Mouse (Mus musculus): ENCODE measurements around the gene Ankrd23. TPM values are rescaled to one million over a fixed set of nuclear protein-coding genes. Genes with fewer than 3 reads are reported as not detected.

Gene Ankrd23
- polyA plus RNA-seq, 1 experiment from 2014 or later: 17.9 TPM

DNA sequence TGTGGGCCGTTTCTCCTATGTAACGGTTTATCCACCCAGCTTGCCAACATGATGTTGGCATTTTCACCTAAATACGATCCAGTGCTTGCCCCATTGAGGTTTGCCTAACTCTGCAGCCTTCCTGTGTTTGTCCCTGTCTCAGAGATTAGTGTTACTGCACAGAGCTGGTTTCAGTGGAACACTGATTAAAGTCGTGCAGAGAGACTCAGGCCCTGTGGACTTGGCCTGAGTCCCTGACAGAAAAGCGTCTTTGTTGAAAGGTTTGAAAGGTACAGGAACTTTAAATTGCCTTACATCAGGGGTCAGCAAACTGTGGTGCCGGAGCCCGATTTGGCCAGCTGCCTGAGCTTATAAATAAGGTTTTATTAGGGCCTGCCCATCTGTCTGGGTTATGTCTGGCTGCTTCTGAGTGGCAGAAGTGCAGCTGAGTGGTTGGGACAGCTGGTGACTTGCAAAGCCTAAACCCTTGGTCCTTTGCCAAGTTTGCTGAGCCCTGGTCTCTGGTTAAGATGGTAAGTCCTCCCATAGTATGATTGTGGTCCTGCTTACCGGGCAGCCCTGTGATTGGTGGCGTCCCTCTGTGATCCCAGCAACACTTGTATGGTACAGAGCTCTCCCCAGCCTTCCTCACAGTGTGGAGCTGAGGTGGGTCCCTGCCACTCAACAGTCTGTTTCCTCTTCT, 13.2 kb downstream of the Ankrd23 start:
- 60% methylated on average over 9 of the region's 9 CpGs for WGBS
- Histone ChIP-seq H3K4me1 (replicated peaks; ENCODE audit: control insufficient read depth, insufficient read depth, low read length) (no peaks in the 10 kb centered on the region), H3K4me3 (ENCODE audit: low read length) (no peak overlapping the region), H3K27me3 (ENCODE audit: control insufficient read depth, insufficient read depth, low read depth, low read length) (no peaks in the 10 kb centered on the region), H3K36me3 (ENCODE audit: control insufficient read depth, insufficient read depth, low read length) (peaks cover 43% of the 10 kb centered on the region), H3K9me3 (ENCODE audit: control insufficient read depth, low read length) (no peaks in the 10 kb centered on the region), H3K4me2 (ENCODE audit: low read depth, low read length) (no peak overlapping the region), H3K9ac (ENCODE audit: low read length) (0 out of 2 replicates have a peak overlapping the region, but pooled peaks have one; percentile 21), H3K27ac (ENCODE audit: low read length) (no peak overlapping the region)
- peak; percentile 41; the same call in 1 of the 2 replicates for ATAC-seq (ENCODE audit: low read depth)

- no peaks in the 10 kb centered on the region for H3K4me1 ChIP-seq (replicated peaks; ENCODE audit: control insufficient read depth, insufficient read depth, low read length)
- peaks cover 43% of the 10 kb centered on the region for H3K36me3 ChIP-seq (ENCODE audit: control insufficient read depth, insufficient read depth, low read length)
- no peak for ATAC-seq (ENCODE audit: low read depth)
- H3K9ac ChIP-seq (ENCODE audit: low read length): no peak overlapping the region
- no peak overlapping the region for H3K4me2 ChIP-seq (ENCODE audit: low read depth, low read length)
- WGBS: 89% methylated on average over 7 of the region's 7 CpGs
- no peaks in the 10 kb centered on the region for H3K27me3 ChIP-seq (ENCODE audit: control insufficient read depth, insufficient read depth, low read depth, low read length)
- H3K27ac ChIP-seq (ENCODE audit: low read length): no peak overlapping the region
- H3K4me3 ChIP-seq (ENCODE audit: low read length): no peak overlapping the region
- H3K9me3 ChIP-seq (ENCODE audit: control insufficient read depth, low read length): no peaks in the 10 kb centered on the region
Observed at GRCm38 (mm10) chr1:36522210-36522609, 14.5 kb downstream of the Ankrd23 start.

GRCm38 (mm10) chr1:36519626-36520025, 17.1 kb downstream of the Ankrd23 start:
- no peaks in the 10 kb centered on the region for H3K27me3 ChIP-seq (ENCODE audit: control insufficient read depth, insufficient read depth, low read depth, low read length)
- no peak overlapping the region for H3K4me3 ChIP-seq (ENCODE audit: low read length)
- H3K27ac ChIP-seq (ENCODE audit: low read length): no peak overlapping the region
- H3K9ac ChIP-seq (ENCODE audit: low read length): no peak overlapping the region
- 72% methylated on average over 11 of the region's 11 CpGs for WGBS
- H3K4me2 ChIP-seq (ENCODE audit: low read depth, low read length): no peak overlapping the region
- no peaks in the 10 kb centered on the region for H3K9me3 ChIP-seq (ENCODE audit: control insufficient read depth, low read length)
- ATAC-seq (ENCODE audit: low read depth): no peak
- peaks cover 4% of the 10 kb centered on the region for H3K4me1 ChIP-seq (replicated peaks; ENCODE audit: control insufficient read depth, insufficient read depth, low read length)
- peaks cover 30% of the 10 kb centered on the region for H3K36me3 ChIP-seq (ENCODE audit: control insufficient read depth, insufficient read depth, low read length)

- H3K4me2 ChIP-seq (ENCODE audit: low read depth, low read length): no peak overlapping the region
- no peaks in the 10 kb centered on the region for H3K27me3 ChIP-seq (ENCODE audit: control insufficient read depth, insufficient read depth, low read depth, low read length)
- H3K36me3 ChIP-seq (ENCODE audit: control insufficient read depth, insufficient read depth, low read length): peaks cover 28% of the 10 kb centered on the region
- H3K9ac ChIP-seq (ENCODE audit: low read length): no peak overlapping the region
- no peak for ATAC-seq (ENCODE audit: low read depth)
- 80% methylated on average over 3 of the region's 3 CpGs for WGBS
- peaks cover 16% of the 10 kb centered on the region for H3K4me1 ChIP-seq (replicated peaks; ENCODE audit: control insufficient read depth, insufficient read depth, low read length)
- no peak overlapping the region for H3K27ac ChIP-seq (ENCODE audit: low read length)
- no peaks in the 10 kb centered on the region for H3K9me3 ChIP-seq (ENCODE audit: control insufficient read depth, low read length)
- no peak overlapping the region for H3K4me3 ChIP-seq (ENCODE audit: low read length)
Observed at GRCm38 (mm10) chr1:36518259-36518658, 18.4 kb downstream of the Ankrd23 start.

- Histone ChIP-seq H3K4me3 (ENCODE audit: low read length) (peak overlapping the region; percentile 90), H3K36me3 (ENCODE audit: control insufficient read depth, insufficient read depth, low read length) (no peaks in the 10 kb centered on the region; the same call in 1 of the 2 replicates), H3K4me1 (replicated peaks; ENCODE audit: control insufficient read depth, insufficient read depth, low read length) (peaks cover 21% of the 10 kb centered on the region), H3K27ac (ENCODE audit: low read length) (no peak overlapping the region), H3K9ac (ENCODE audit: low read length) (no peak overlapping the region), H3K9me3 (ENCODE audit: control insufficient read depth, low read length) (no peaks in the 10 kb centered on the region), H3K27me3 (ENCODE audit: control insufficient read depth, insufficient read depth, low read depth, low read length) (no peaks in the 10 kb centered on the region), H3K4me2 (ENCODE audit: low read depth, low read length) (peak overlapping the region; percentile 83)
- WGBS: 48% methylated on average over 2 of the region's 2 CpGs
- ATAC-seq (ENCODE audit: low read depth): no peak
Observed at GRCm38 (mm10) chr1:36513718-36514117, 23.0 kb downstream of the Ankrd23 start.

DNA sequence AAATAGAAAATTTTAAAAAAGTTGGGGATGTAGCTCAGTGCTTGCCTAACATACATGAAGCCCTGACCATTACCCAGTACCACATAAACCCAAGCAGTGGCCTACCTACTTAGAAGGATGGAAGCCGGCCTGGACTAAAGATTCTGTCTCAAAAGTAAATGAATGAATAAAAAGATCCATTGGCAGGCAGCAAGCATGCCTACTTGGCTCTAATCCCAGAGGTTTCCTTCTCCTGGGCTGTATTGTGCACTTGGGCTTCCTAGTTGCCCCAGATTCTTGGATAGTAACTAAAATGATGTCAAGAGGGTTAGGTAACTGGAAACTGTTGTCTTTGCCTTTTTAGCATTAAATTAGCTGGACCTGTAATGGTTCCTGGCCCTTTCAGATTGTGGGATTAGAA, 23.4 kb downstream of the Ankrd23 start:
- H3K36me3 ChIP-seq (ENCODE audit: control insufficient read depth, insufficient read depth, low read length): no peaks in the 10 kb centered on the region
- peak overlapping the region; percentile 13 for H3K9ac ChIP-seq (ENCODE audit: low read length)
- peak overlapping the region; percentile 83 for H3K4me2 ChIP-seq (ENCODE audit: low read depth, low read length)
- ATAC-seq (ENCODE audit: low read depth): no peak
- 0% methylated on average over 1 of the region's 1 CpGs for WGBS
- H3K27me3 ChIP-seq (ENCODE audit: control insufficient read depth, insufficient read depth, low read depth, low read length): no peaks in the 10 kb centered on the region
- peaks cover 21% of the 10 kb centered on the region for H3K4me1 ChIP-seq (replicated peaks; ENCODE audit: control insufficient read depth, insufficient read depth, low read length)
- H3K27ac ChIP-seq (ENCODE audit: low read length): no peak overlapping the region
- no peaks in the 10 kb centered on the region for H3K9me3 ChIP-seq (ENCODE audit: control insufficient read depth, low read length)
- peak overlapping the region; percentile 90 for H3K4me3 ChIP-seq (ENCODE audit: low read length)

GRCm38 (mm10) chr1:36512966-36513280, 23.8 kb downstream of the Ankrd23 start:
- Histone ChIP-seq H3K9ac (ENCODE audit: low read length) (peak overlapping the region; percentile 86), H3K36me3 (ENCODE audit: control insufficient read depth, insufficient read depth, low read length) (no peaks in the 10 kb centered on the region), H3K27me3 (ENCODE audit: control insufficient read depth, insufficient read depth, low read depth, low read length) (no peaks in the 10 kb centered on the region), H3K4me1 (replicated peaks; ENCODE audit: control insufficient read depth, insufficient read depth, low read length) (peaks cover 21% of the 10 kb centered on the region), H3K4me3 (ENCODE audit: low read length) (peak overlapping the region; percentile 90), H3K4me2 (ENCODE audit: low read depth, low read length) (peak overlapping the region; percentile 83), H3K27ac (ENCODE audit: low read length) (no peak overlapping the region), H3K9me3 (ENCODE audit: control insufficient read depth, low read length) (no peaks in the 10 kb centered on the region)
- ATAC-seq (ENCODE audit: low read depth): no peak
- WGBS: under 1% methylated on average over 16 of the region's 16 CpGs

- ATAC-seq (ENCODE audit: low read depth): peak; percentile 61
- 0% methylated on average over 55 of the region's 126 CpGs for WGBS
- Histone ChIP-seq H3K4me3 (ENCODE audit: low read length) (peak overlapping the region; percentile 90), H3K4me1 (replicated peaks; ENCODE audit: control insufficient read depth, insufficient read depth, low read length) (peaks cover 21% of the 10 kb centered on the region), H3K27me3 (ENCODE audit: control insufficient read depth, insufficient read depth, low read depth, low read length) (no peaks in the 10 kb centered on the region), H3K9me3 (ENCODE audit: control insufficient read depth, low read length) (no peaks in the 10 kb centered on the region), H3K36me3 (ENCODE audit: control insufficient read depth, insufficient read depth, low read length) (no peaks in the 10 kb centered on the region), H3K9ac (ENCODE audit: low read length) (peak overlapping the region; percentile 86), H3K27ac (ENCODE audit: low read length) (peak overlapping the region; percentile 97), H3K4me2 (ENCODE audit: low read depth, low read length) (peak overlapping the region; percentile 83)
Observed at GRCm38 (mm10) chr1:36512089-36512965, 24.4 kb downstream of the Ankrd23 start.

- peak; percentile 99 for ATAC-seq (ENCODE audit: low read depth)
- H3K4me2 ChIP-seq (ENCODE audit: low read depth, low read length): peak within 1 kb of the TSS; percentile 83
- no peaks in the 10 kb centered on the region for H3K9me3 ChIP-seq (ENCODE audit: control insufficient read depth, low read length)
- 1% methylated on average over 50 of the region's 51 CpGs for WGBS
- no peaks in the 10 kb centered on the region for H3K27me3 ChIP-seq (ENCODE audit: control insufficient read depth, insufficient read depth, low read depth, low read length)
- peak within 1 kb of the TSS; percentile 90 for H3K4me3 ChIP-seq (ENCODE audit: low read length)
- peak within 1 kb of the TSS; percentile 86 for H3K9ac ChIP-seq (ENCODE audit: low read length)
- H3K36me3 ChIP-seq (ENCODE audit: control insufficient read depth, insufficient read depth, low read length): no peaks in the 10 kb centered on the region
- peaks cover 21% of the 10 kb centered on the region for H3K4me1 ChIP-seq (replicated peaks; ENCODE audit: control insufficient read depth, insufficient read depth, low read length)
- peak within 1 kb of the TSS; percentile 97 for H3K27ac ChIP-seq (ENCODE audit: low read length)
Observed at GRCm38 (mm10) chr1:36511289-36512021, 25.2 kb downstream of the Ankrd23 start, which contains the start of gene Cnnm3. Cnnm3 (plus strand) TSS chr1:36511867.

Data from lung, embryonic 16.5 days (tissue).